Mouse (Mus musculus): ENCODE measurements around the gene Olfr205.
"Not testable (repeated sequence)": the region's sequence is repeated elsewhere in the genome, so short reads cannot be mapped to it uniquely, and the experiment has no call there.

Olfr205 gene

DNA sequence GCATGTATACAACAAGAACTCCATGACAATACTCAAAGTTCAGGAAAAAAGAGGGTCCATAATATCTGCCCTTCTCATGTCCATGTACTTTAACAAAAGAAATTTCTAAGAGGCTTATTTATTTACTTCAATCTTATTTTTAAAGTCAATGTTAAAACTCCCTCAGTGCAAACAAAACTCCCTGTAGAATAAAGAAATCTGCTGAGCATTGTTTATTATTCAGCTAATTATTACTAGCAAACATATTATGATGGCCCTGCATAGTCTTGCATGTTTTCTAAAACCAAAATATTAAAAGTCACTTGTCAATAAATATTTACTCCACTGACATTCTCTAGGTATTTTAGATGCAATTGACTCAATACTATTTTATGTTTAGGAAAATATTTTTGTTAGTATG lies at the start of gene Olfr205:
Gene Olfr205 (minus strand): TSS at position 101 of the 400 bp plus-strand sequence.
- no peak for DNase-seq (ENCODE audit: low read depth, low spot score)

- no peak for DNase-seq (ENCODE audit: low read depth, low spot score)
Observed at GRCm38 (mm10) chr16:59363893-59364292, 33.0 kb upstream of the Olfr205 start, which contains the start of gene Olfr209. Olfr209 (minus strand) TSS chr16:59363993.

DNA sequence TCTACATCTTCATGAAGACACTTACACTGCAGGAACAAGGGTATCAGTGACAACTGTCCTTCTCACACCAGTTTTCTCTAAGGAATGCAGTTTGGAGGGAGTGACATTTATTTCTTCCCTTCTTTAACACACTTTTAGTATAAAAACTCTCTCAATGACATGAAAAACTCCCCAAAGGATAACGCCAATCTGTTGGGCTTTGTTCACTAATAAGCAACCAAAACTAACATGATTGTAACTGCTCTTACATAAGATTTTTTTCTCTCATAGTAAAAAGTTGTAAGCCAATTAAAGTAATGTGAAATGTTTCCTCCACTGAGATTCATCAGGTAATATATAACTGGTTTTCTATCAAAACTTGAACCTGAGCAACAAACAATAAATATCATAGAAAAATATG lies 18.2 kb upstream of the Olfr205 start, which contains the start of gene Olfr206:
Gene Olfr206 (minus strand): TSS at position 101 of the 400 bp plus-strand sequence.
- no peak for DNase-seq (ENCODE audit: low read depth, low spot score)

- DNase-seq (ENCODE audit: low read depth, low spot score), result not testable (repeated sequence)
Observed at GRCm38 (mm10) chr16:59323262-59323661, 7.7 kb downstream of the Olfr205 start.

GRCm38 (mm10) chr16:59318148-59318547 lies 12.8 kb downstream of the Olfr205 start, which contains the start of gene Olfr204:
Olfr204 (minus strand) TSS chr16:59318248.
- DNase-seq (ENCODE audit: low read depth, low spot score), result no peak

DNA sequence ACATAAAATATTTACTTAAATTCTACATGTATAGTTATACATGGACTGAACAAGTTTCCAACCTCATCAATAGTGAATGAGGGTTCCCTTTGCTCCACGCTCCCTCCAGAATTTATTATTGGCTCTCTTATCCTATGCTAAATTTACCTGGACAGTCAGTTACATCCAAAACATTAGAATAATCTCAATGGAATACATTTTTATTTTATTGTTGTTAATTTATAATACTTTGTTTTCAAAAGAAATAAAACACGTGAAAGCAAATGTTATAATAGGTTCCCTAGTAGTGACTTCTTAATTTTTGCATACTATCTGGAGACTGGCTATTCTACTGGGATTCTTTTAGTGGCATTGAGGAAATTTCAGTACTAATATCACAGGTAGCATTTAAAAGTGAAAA lies 32.4 kb downstream of the Olfr205 start, which contains the start of gene Olfr203:
Gene Olfr203 (plus strand): TSS at position 301 of the 400 bp plus-strand sequence.
- no peak for DNase-seq (ENCODE audit: low read depth, low spot score)

DNA sequence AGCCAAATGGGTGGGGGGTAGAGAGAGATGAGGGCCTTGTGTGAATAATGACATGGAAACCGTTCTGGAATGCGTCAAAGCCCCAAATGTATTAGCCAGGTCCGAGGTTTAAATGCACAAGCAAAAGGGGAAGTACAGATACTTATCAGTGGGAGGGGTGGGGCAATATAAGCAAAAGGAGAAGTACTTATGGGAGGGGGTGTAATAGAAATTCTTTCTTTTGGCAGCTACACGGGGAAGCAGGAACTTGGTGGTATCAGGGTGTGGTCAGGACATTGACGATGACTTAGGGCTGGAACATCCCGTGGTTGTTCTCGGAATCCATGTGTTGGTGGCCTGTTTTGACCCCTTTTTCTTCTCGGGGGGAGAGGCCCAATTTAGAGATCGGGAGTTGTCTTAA lies 43.4 kb downstream of the Olfr205 start:
- DNase-seq (ENCODE audit: low read depth, low spot score), result not testable (repeated sequence)

DNA sequence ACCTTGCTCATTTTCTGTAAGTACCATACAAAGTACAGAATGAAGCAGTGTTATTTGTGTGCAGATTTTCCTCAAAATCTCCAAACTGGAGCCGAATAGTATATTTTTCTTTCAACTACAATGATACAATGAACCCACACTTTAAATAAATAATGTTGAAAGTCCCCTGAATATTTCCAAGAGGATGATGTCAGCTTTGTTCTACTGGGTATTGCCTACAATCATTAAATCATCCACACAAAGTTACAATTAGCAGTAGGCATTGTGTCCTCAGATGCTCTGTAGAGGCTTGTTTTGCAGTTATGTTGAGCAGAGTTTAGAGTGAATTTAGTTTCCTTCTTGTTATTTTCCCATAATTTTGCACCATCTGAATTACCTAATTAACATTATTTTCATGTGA lies 44.2 kb downstream of the Olfr205 start, which contains the start of gene Olfr202:
Gene Olfr202 (minus strand): TSS at position 101 of the 400 bp plus-strand sequence.
- DNase-seq (ENCODE audit: low read depth, low spot score), result no peak

GRCm38 (mm10) chr16:59283476-59283875 lies 47.5 kb downstream of the Olfr205 start:
- DNase-seq (ENCODE audit: low read depth, low spot score), result no peak

GRCm38 (mm10) chr16:59280542-59280941 lies 50.4 kb downstream of the Olfr205 start:
- DNase-seq (ENCODE audit: low read depth, low spot score), result no peak

All from forelimb bud, embryonic 11.5 days (tissue).